Mouse (Mus musculus) gastrocnemius, postnatal 25 days (tissue): Measurements from ENCODE around the gene Sap18. TPM values are rescaled to one million over a fixed set of nuclear protein-coding genes. Genes with fewer than 3 reads are reported as not detected.
"Not testable (repeated sequence)": the region's sequence is repeated elsewhere in the genome, so short reads cannot be mapped to it uniquely, and the experiment has no call there.

Source experiments
- DNase-seq: peaks from one replicate; pipeline ENCODE4 v3.0.0; 2022
- long read RNA-seq, 2 experiments: library from polyadenylated mRNA; stranded (forward); transcript quantifications; one replicate each; pipeline ENCODE4 v2.0.0; 2021
- total RNA-seq, 2 experiments: library from RNA; stranded (reverse); gene quantifications; 1 replicate in 1 of 2; 2 replicates in 1 of 2; pipeline ENCODE4 v1.2.3; 2021

Sap18 gene
- 10 to 100 TPM; 32.1 to 35.6 TPM for total RNA-seq
- long read RNA-seq, experiment 1, full-length matches to known transcripts: 132 of 149 reads
- long read RNA-seq, experiment 1, partial matches to known transcripts: 3 of 149 reads
- long read RNA-seq, experiment 1, other reads (novel, unspliced or antisense): 14 of 149 reads
- long read RNA-seq, experiment 2, full-length matches to known transcripts: 92 of 104 reads
- long read RNA-seq, experiment 2, partial matches to known transcripts: 5 of 104 reads
- long read RNA-seq, experiment 2, other reads (novel, unspliced or antisense): 7 of 104 reads

GRCm38 (mm10) chr14:57797991-57798931 is at the start of gene Sap18:
Gene Sap18, plus strand, starts transcription at chr14:57798180.
- DNase-seq: peak; percentile 96

DNA sequence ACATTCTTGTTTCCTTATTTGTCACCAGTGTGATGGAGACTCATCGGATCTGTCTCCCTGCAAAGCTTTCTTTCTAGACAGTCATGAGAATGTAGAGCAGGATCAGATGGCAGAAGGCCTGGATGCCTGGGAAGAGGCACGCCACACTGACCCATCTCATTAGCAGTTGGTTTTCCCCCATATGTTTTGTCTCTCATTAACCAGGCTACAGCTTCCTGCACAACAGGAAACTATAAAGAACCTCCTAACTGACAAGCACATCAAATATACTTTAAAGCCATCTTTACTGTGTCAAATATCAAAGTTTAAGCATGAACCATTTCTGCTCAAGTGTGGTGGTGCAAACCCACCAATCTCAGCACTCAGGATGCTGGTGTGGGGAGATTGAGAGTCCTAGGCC is 48.5 kb upstream of the Sap18 start:
- DNase-seq: no peak

DNA sequence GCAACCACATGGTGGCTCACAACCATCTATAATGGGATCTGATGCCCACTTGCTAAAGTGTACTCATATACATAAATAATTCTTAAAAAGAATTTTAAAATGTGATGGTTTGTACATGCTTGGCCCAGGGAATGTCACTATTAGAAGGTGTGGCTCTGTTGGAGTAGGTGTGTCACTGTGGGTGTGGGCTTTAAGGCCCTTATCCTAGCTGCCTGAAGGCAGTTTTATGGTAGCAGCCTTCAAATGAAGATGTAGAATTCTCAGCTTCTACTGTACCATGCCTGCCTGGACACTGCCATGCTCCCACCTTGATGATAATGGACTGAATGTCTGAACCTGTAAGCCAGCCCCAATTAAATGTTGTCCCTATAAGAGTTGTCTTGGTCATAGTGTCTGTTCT is 47.0 kb upstream of the Sap18 start:
- DNase-seq: not testable (repeated sequence)

DNA sequence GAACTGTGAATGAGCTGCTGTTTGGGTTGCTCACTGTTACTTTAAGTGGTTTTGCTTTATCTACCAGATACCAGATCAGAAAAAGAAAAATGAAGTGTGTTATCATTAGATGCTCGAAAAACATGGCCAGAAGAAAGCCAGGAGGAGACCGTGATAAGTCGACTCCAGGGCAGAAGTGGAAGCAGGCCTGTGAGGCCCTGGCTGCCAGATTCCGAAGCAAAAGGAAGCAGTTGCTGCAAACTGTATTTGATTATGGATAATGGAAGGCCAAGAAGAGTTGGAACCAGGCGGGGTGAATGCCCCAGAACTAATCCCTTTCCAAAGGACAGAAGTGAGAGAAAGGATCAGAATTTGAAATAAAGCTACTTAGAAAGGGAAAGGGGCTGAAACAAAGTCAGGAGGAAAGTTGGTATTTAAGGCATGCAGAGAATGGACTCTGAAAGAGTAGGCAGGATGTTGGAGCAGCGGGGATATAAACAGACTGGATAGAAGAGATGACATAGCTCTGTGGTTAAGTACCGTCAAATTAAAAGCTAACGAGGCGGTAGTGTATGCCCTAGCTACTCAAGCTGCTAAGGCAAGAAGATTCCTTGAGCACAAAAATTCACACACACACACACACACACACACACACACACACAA is 44.5 kb upstream of the Sap18 start:
- DNase-seq: no peak

DNA sequence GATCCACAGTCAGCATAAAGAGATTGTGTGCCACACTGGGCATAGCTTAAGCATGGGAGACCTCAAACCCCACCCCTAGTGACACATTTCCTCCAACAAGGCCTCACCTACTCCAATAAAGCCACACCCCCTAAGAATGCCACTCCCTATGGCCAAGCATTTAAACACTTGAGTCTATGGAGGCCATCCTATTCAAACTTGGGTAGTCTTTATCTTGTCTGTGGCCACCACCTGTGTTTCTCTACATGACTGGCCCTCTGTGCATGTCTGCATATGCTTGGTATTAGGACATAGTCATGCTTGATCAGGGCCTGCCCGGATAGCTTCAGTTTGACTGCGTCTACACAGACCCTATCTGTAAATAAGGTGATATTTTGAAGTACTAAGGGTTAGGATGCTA is 42.3 kb upstream of the Sap18 start:
- DNase-seq: no peak

GRCm38 (mm10) chr14:57756094-57756493 is 41.9 kb upstream of the Sap18 start:
- no peak for DNase-seq

GRCm38 (mm10) chr14:57758237-57758636 is 39.7 kb upstream of the Sap18 start, which contains the start of gene Lats2:
Gene Lats2, minus strand, starts transcription at chr14:57758388.
- DNase-seq: no peak

- DNase-seq: no peak
Observed at GRCm38 (mm10) chr14:57760447-57761412, 37.2 kb upstream of the Sap18 start.

DNA sequence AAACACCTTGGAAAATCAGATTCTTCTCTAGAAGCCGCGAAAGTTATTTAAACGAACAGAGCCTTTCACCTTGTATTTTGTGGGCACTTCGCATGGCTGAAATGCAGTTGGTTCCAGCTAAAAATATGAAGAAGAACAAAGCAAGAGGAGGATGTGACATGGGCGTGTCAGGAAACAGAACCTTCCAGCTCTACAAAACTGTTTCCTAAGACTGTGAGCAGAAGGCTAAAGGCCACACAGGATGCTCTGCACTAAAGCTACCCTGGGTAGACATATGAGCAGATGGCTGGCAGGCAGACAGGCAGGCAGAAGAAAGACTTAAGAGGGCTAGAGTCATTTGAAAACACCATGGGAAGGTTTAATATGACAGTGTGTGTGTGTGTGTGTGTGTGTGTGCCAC is 28.9 kb upstream of the Sap18 start:
- DNase-seq: no peak

GRCm38 (mm10) chr14:57772157-57772815 is 25.7 kb upstream of the Sap18 start:
- DNase-seq: no peak

DNA sequence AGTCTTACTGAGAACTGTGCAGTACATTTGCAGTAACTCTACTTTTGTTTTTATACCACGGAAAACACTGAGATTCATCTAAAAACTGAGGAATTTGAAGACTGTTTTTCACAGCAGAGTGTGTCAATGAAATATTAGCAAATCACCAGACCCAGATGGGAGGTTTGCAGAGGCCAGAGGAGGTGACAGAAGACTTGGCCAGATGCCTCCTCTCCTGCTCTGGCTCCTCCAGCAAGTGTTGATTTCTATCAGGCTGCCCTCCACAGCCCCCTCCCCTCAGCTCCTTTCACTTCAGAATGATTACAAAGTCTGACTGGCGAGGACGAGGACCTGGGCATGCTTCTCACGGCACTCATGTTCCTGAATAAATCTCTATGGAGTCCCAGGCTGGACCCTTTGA is 10.6 kb upstream of the Sap18 start:
- no peak for DNase-seq

GRCm38 (mm10) chr14:57789311-57789710 is 8.7 kb upstream of the Sap18 start:
- DNase-seq: no peak

GRCm38 (mm10) chr14:57789759-57790158 is 8.2 kb upstream of the Sap18 start:
- no peak for DNase-seq

DNA sequence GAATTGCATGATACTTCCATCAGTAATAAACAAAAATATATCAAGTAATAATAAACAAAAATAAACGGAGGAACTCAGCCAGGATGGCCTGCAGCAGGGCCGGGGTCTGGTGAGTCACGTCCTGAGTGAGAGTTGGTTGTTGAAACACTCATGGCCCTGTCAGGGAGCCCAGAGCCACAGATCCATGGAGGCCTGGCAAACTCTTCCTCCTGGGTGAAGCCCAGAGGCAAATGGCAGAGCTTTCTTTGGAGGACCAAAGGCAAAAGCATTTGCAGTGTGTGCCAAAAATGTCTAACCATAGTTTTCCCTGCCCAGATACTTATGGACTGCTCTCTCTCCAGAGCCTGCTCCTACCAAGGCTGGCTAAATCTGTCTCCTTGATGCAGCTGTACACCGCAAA is 6.8 kb upstream of the Sap18 start:
- DNase-seq: no peak

DNA sequence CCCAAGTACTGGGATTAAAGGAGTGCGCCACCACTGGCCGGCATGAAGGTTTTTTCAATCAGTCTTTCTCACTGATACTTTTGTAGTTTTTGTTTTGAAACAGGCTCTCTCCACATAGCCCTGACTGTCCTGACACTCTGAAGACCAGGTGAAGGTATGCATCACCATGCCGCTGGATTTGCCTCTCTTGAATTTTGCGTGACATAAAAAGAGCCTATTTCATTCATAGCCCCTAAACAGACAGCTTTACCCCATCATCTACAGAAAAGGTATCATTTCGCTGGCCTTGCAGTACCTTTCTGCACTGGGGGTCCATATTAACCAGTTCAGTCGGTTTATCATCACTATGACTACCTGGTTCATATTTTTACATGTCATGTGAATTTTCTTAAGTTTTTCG is 429 bp upstream of the Sap18 start:
- no peak for DNase-seq

- DNase-seq: no peak
Observed at GRCm38 (mm10) chr14:57803731-57804130, 5.8 kb downstream of the Sap18 start.

GRCm38 (mm10) chr14:57808558-57808957 is 10.6 kb downstream of the Sap18 start:
- no peak for DNase-seq

- no peak for DNase-seq
Observed at GRCm38 (mm10) chr14:57810886-57811285, 12.9 kb downstream of the Sap18 start.

GRCm38 (mm10) chr14:57811844-57812243 is 13.9 kb downstream of the Sap18 start:
- no peak for DNase-seq

GRCm38 (mm10) chr14:57820839-57821238 is 22.9 kb downstream of the Sap18 start:
- no peak for DNase-seq
